Mouse (Mus musculus): Measurements from ENCODE around the gene Entpd7.

DNA sequence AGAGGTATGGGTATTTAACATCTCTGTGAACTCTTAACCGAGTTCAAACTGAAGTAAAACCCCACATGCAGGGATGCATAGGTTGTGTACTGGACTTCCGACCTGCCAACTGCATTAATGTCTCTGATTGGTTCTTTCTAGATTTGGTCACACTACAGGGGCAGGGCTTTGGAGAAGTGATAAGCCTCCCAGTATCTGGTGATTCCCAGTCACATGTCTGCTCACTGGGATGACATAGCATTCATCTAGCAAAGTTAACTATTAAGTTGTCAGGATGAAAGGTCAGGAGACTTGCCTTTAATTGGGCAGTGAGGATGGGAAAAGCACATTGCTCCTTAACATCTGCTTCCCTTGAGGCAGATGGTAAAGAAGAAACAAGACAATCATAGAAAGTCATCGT lies 92.5 kb downstream of the Entpd7 start, which contains the start of gene Abcc2:
- TF ChIP-seq FLI1 (IDR thresholded peaks at IDR 0.05; ENCODE audit: low read length) (no peak), GATA1 (IDR thresholded peaks at IDR 0.05; ENCODE audit: borderline replicate concordance, low read length) (no peak)
